Mouse (Mus musculus) small intestine, adult 2 months (tissue): ENCODE data around the gene Ptch2.

ENCODE experiments used
- CTCF ChIP-seq: fragments of 200-500 bp; IDR thresholded peaks from 2 replicates; pipeline ENCODE4 v1.5.1; 2012; ENCODE audit warnings: low read depth, mild to moderate bottlenecking, control low read depth, inconsistent platforms, low read length, moderate library complexity, mixed read lengths; ENCODE audit not compliant: insufficient replicate concordance, insufficient read length; ENCODE audit errors: extremely low read depth
- POLR2A ChIP-seq: fragments of 200-500 bp; IDR thresholded peaks from 2 replicates; pipeline ENCODE4 v1.6.1; 2012; ENCODE audit warnings: low read depth, mild to moderate bottlenecking, control low read depth, inconsistent platforms, low read length, moderate library complexity

DNA sequence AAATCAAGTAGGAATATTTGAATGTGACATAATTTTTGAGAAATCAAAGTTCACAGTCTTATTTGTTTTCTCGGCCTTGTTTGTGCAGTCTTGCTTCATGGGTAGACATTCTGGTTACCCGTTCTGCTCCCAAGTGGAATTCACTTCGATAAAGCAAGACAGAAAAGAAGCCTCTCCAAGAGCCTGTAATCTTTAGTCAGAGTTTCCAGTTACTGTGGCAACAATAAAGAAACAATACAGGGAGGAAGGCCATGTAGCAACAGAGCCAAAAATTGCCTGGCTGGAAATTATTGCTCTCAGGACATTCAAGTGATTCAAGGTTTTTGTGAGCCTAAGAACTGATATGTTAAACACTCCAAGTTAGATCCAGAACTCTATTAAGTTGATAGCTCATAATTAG lies 47.0 kb upstream of the Ptch2 start:
- TF ChIP-seq POLR2A (no peak), CTCF (no peak)
